Mouse (Mus musculus): Measurements from ENCODE around the gene Lamc1. TPM values are rescaled to one million over a fixed set of nuclear protein-coding genes. Genes with fewer than 3 reads are reported as not detected.

Lamc1 gene
- polyA plus RNA-seq, 1 experiment from 2014 or later = 122 TPM

GRCm38 (mm10) chr1:153273657-153274056 lies 58.9 kb downstream of the Lamc1 start:
- ATAC-seq (ENCODE audit: borderline replicate concordance, extremely low read depth, low FRiP score, low TSS enrichment) = no peak
- peaks cover 53% of the 10 kb centered on the region for H3K4me1 ChIP-seq

DNA sequence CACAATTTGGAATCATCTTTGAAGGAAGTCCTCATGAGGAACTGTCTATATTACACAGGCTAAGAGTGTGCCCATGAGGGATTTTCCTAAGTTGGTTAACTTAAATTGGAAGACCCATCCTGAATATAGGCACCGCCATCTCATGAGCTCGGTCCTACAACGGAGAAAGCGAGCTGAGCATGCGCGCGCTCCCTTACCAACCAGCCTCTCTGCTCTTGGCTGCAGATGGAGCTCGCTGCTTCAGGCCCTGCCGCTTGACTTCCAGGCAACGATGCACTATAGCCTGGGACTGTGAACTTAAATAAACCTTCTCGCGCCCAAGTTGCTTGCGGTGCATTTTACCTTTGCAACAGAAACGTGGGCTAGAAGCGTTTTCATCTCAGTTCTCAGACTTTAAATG lies 61.8 kb downstream of the Lamc1 start:
- WGBS = 83% methylated on average over 15 of the region's 15 CpGs
- Histone ChIP-seq H3K4me3 (no peak overlapping the region), H3K4me1 (peaks cover 66% of the 10 kb centered on the region), H3K27ac (0 out of 2 replicates have a peak overlapping the region, but pooled peaks have one; percentile 3), H3K4me2 (no peak overlapping the region), H3K27me3 (no peaks in the 10 kb centered on the region), H3K9ac (no peak overlapping the region), H3K36me3 (no peaks in the 10 kb centered on the region), H3K9me3 (no peaks in the 10 kb centered on the region)
- ATAC-seq (ENCODE audit: borderline replicate concordance, extremely low read depth, low FRiP score, low TSS enrichment) = no peak

More at GRCm38 (mm10) chr1:153273657-153274056, 58.9 kb downstream of the Lamc1 start:
- Histone ChIP-seq H3K36me3 (no peaks in the 10 kb centered on the region), H3K4me2 (0 out of 2 replicates have a peak overlapping the region, but pooled peaks have one; percentile 6), H3K4me3 (no peak overlapping the region), H3K9me3 (no peaks in the 10 kb centered on the region), H3K9ac (no peak overlapping the region), H3K27me3 (no peaks in the 10 kb centered on the region), H3K27ac (peak overlapping the region; percentile 83)
- 38% methylated on average over 8 of the region's 8 CpGs for WGBS

- Histone ChIP-seq H3K27me3 (no peaks in the 10 kb centered on the region), H3K4me3 (no peak overlapping the region), H3K9ac (no peak overlapping the region), H3K9me3 (no peaks in the 10 kb centered on the region), H3K36me3 (no peaks in the 10 kb centered on the region), H3K4me1 (peaks cover 66% of the 10 kb centered on the region), H3K27ac (no peak overlapping the region), H3K4me2 (no peak overlapping the region)
- WGBS = 69% methylated on average over 6 of the region's 6 CpGs
- ATAC-seq (ENCODE audit: borderline replicate concordance, extremely low read depth, low FRiP score, low TSS enrichment) = no peak
Observed at GRCm38 (mm10) chr1:153269681-153270080, 62.9 kb downstream of the Lamc1 start.

GRCm38 (mm10) chr1:153268806-153269309 lies 63.7 kb downstream of the Lamc1 start:
- Histone ChIP-seq H3K9me3 (no peaks in the 10 kb centered on the region), H3K36me3 (no peaks in the 10 kb centered on the region), H3K4me3 (no peak overlapping the region), H3K9ac (no peak overlapping the region), H3K4me1 (peaks cover 69% of the 10 kb centered on the region), H3K27ac (peak overlapping the region; percentile 93), H3K4me2 (no peak overlapping the region), H3K27me3 (no peaks in the 10 kb centered on the region)
- WGBS = 73% methylated on average over 6 of the region's 6 CpGs
- no peak for ATAC-seq (ENCODE audit: borderline replicate concordance, extremely low read depth, low FRiP score, low TSS enrichment)

DNA sequence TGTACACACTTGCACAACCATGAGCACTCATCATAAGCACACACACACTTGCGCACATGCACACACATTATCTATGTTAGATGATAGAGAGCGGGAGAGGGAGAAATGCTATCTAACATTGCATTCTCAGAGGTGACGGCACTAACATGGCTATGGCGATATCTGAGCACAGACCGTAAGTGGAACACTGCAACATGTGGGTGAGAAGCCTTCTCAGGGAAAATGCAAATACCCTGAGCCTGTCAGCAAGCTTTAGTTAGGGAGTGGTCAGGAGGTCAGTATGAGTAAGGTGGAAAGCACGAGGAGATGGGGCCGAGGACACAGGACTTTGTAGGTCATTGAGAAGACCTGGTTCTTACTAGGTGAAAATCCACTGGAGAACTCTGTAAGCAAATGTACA lies 64.3 kb downstream of the Lamc1 start:
- H3K36me3 ChIP-seq = no peaks in the 10 kb centered on the region
- H3K4me1 ChIP-seq = peaks cover 69% of the 10 kb centered on the region
- 75% methylated on average over 7 of the region's 7 CpGs for WGBS
- H3K4me3 ChIP-seq = no peak overlapping the region
- peak overlapping the region; percentile 93 for H3K27ac ChIP-seq
- H3K27me3 ChIP-seq = no peaks in the 10 kb centered on the region
- no peak overlapping the region for H3K4me2 ChIP-seq
- no peak for ATAC-seq (ENCODE audit: borderline replicate concordance, extremely low read depth, low FRiP score, low TSS enrichment)
- H3K9me3 ChIP-seq = no peaks in the 10 kb centered on the region
- H3K9ac ChIP-seq = no peak overlapping the region

GRCm38 (mm10) chr1:153267730-153268129 lies 64.9 kb downstream of the Lamc1 start:
- Histone ChIP-seq H3K27ac (peak overlapping the region; percentile 93), H3K4me2 (no peak overlapping the region), H3K4me3 (no peak overlapping the region), H3K4me1 (peaks cover 70% of the 10 kb centered on the region), H3K9ac (no peak overlapping the region), H3K9me3 (no peaks in the 10 kb centered on the region), H3K36me3 (no peaks in the 10 kb centered on the region), H3K27me3 (no peaks in the 10 kb centered on the region)
- WGBS = 59% methylated on average over 7 of the region's 7 CpGs
- no peak for ATAC-seq (ENCODE audit: borderline replicate concordance, extremely low read depth, low FRiP score, low TSS enrichment)

DNA sequence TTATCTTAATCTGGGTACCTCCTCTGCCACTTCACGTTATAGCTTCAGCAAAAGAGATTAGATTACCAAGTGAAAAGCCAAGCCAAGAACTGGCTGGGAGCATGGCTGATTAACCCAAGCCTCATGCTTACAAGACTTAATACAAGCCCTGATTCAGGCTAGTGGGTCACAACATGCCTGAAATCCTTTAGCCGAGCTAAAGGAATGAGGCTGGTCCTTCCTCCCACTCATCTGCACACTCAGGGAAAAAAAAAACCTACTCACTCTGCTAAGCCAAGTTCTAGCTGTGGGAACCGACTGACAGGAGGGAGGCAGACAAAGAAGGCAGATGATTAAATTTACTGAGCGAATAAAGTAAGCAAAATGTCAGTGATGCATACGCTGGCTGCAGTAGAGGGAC lies 65.7 kb downstream of the Lamc1 start:
- no peak for ATAC-seq (ENCODE audit: borderline replicate concordance, extremely low read depth, low FRiP score, low TSS enrichment)
- Histone ChIP-seq H3K36me3 (peaks cover 3% of the 10 kb centered on the region; the same call in 1 of the 2 replicates), H3K9me3 (no peaks in the 10 kb centered on the region), H3K27ac (peak overlapping the region; percentile 93), H3K4me2 (no peak overlapping the region), H3K9ac (no peak overlapping the region), H3K4me1 (peaks cover 66% of the 10 kb centered on the region), H3K27me3 (no peaks in the 10 kb centered on the region), H3K4me3 (no peak overlapping the region)
- 20% methylated on average over 5 of the region's 5 CpGs for WGBS

- H3K4me3 ChIP-seq = no peak overlapping the region
- no peak overlapping the region for H3K4me2 ChIP-seq
- H3K9me3 ChIP-seq = no peaks in the 10 kb centered on the region
- 24% methylated on average over 7 of the region's 7 CpGs for WGBS
- ATAC-seq (ENCODE audit: borderline replicate concordance, extremely low read depth, low FRiP score, low TSS enrichment) = peak; percentile 81
- H3K36me3 ChIP-seq = peaks cover 11% of the 10 kb centered on the region; the same call in 1 of the 2 replicates
- H3K9ac ChIP-seq = no peak overlapping the region
- H3K27me3 ChIP-seq = no peaks in the 10 kb centered on the region
- H3K27ac ChIP-seq = peak overlapping the region; percentile 93
- H3K4me1 ChIP-seq = peaks cover 66% of the 10 kb centered on the region
Observed at GRCm38 (mm10) chr1:153265579-153265978, 67.0 kb downstream of the Lamc1 start.

DNA sequence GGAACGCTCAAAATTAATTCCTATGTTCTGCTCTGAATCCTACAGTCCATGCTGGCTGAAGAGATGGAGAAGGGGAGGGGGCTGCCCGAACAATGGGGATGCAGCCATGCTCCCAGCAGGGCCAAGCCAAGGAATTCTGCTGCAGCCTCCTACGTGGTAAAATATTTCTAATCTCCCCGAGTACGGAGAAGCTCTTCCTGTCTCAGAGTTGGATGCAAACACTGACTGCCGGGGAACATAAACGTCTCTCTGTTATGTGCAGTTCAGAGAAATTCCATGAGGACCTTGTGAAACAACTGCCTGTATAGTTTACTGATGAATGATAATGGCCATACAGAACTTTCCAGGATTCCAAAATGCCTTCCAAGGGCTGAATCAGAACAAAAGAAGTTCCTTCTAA lies 67.5 kb downstream of the Lamc1 start:
- H3K4me1 ChIP-seq = peaks cover 68% of the 10 kb centered on the region
- H3K9ac ChIP-seq = no peak overlapping the region
- WGBS = 7% methylated on average over 7 of the region's 7 CpGs
- no peaks in the 10 kb centered on the region for H3K27me3 ChIP-seq
- peaks cover 11% of the 10 kb centered on the region; the same call in 1 of the 2 replicates for H3K36me3 ChIP-seq
- no peaks in the 10 kb centered on the region for H3K9me3 ChIP-seq
- peak overlapping the region; percentile 23; the same call in 1 of the 2 replicates for H3K4me2 ChIP-seq
- peak; percentile 78; the same call in 1 of the 2 replicates for ATAC-seq (ENCODE audit: borderline replicate concordance, extremely low read depth, low FRiP score, low TSS enrichment)
- H3K4me3 ChIP-seq = no peak overlapping the region
- peak overlapping the region; percentile 93 for H3K27ac ChIP-seq

DNA sequence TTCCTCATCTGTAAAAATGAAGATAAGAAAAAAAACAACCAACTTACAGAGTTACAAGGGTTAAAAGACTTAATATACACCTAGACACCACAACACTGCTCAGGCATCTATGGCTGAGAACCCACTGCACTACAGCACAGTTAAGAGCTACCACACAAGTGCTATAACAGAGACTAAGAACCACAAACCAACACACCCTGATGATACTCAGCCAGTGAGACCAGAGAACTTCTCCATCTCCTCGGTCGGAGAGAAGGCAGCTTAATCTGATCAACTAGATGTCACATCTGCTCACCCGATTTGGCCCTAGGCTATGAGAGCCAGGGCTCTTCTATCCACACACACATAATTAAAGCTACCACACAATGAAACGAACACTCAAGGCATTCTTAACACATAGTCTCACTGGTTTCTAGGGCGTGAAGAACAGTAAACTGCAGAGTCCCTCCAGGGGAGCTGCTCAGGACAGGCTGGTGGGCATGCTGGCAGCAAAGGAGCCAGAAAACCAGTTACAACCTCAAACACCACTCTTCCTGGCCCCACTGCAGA lies 72.8 kb downstream of the Lamc1 start:
- Histone ChIP-seq H3K36me3 (peaks cover 15% of the 10 kb centered on the region; the same call in 1 of the 2 replicates), H3K27me3 (no peaks in the 10 kb centered on the region), H3K9ac (no peak overlapping the region), H3K9me3 (no peaks in the 10 kb centered on the region), H3K4me2 (no peak overlapping the region), H3K27ac (peak overlapping the region; percentile 39; the same call in 1 of the 2 replicates), H3K4me1 (peaks cover 24% of the 10 kb centered on the region), H3K4me3 (no peak overlapping the region)
- WGBS = 44% methylated on average over 5 of the region's 5 CpGs
- ATAC-seq (ENCODE audit: borderline replicate concordance, extremely low read depth, low FRiP score, low TSS enrichment) = peak; percentile 20; the same call in 1 of the 2 replicates

- peaks cover 56% of the 10 kb centered on the region for H3K36me3 ChIP-seq
- H3K9me3 ChIP-seq = no peaks in the 10 kb centered on the region
- no peak overlapping the region for H3K4me3 ChIP-seq
- no peak for ATAC-seq (ENCODE audit: borderline replicate concordance, extremely low read depth, low FRiP score, low TSS enrichment)
- H3K27me3 ChIP-seq = no peaks in the 10 kb centered on the region
- 65% methylated on average over 4 of the region's 4 CpGs for WGBS
- H3K27ac ChIP-seq = peak overlapping the region; percentile 9; the same call in 1 of the 2 replicates
- peaks cover 12% of the 10 kb centered on the region for H3K4me1 ChIP-seq
- no peak overlapping the region for H3K9ac ChIP-seq
- no peak overlapping the region for H3K4me2 ChIP-seq
Observed at GRCm38 (mm10) chr1:153252540-153253210, 79.9 kb downstream of the Lamc1 start.

- H3K9me3 ChIP-seq = no peaks in the 10 kb centered on the region
- no peak overlapping the region for H3K4me2 ChIP-seq
- no peak overlapping the region for H3K9ac ChIP-seq
- no peaks in the 10 kb centered on the region for H3K27me3 ChIP-seq
- 48% methylated on average over 12 of the region's 12 CpGs for WGBS
- no peak overlapping the region for H3K4me3 ChIP-seq
- peaks cover 12% of the 10 kb centered on the region for H3K4me1 ChIP-seq
- peaks cover 66% of the 10 kb centered on the region for H3K36me3 ChIP-seq
- peak overlapping the region; percentile 76 for H3K27ac ChIP-seq
- ATAC-seq (ENCODE audit: borderline replicate concordance, extremely low read depth, low FRiP score, low TSS enrichment) = peak; percentile 85
Observed at GRCm38 (mm10) chr1:153251590-153252206, 80.9 kb downstream of the Lamc1 start.
